Mouse (Mus musculus) cerebellum, adult 2 months (tissue): ENCODE measurements at regions not wholly inside any gene's neighbourhood (a gene's known extent, or its start where the extent isn't known, plus 50 kb on each side); places are given as distances from the start of the nearest gene placed in this dataset.
"Not testable (repeated sequence)": the region's sequence is repeated elsewhere in the genome, so short reads cannot be mapped to it uniquely, and the experiment has no call there.

Experiments
- DNase-seq, 2 experiments: peaks; one replicate each; pipeline ENCODE4 v3.0.0; 2021
- H3K27ac ChIP-seq: fragments of 200-500 bp; 2 replicates; pipeline ENCODE4 v1.5.1; 2012; ENCODE audit warnings: low read length, control low read depth, inconsistent platforms; ENCODE audit not compliant: insufficient read depth
- H3K27me3 ChIP-seq: fragments of 200-500 bp; 2 replicates; pipeline ENCODE4 v1.6.1; 2012; ENCODE audit warnings: inconsistent platforms, mild to moderate bottlenecking, low read length, moderate library complexity; ENCODE audit not compliant: control insufficient read depth, insufficient read depth
- H3K4me1 ChIP-seq: fragments of 200-500 bp; 2 replicates; pipeline ENCODE4 v1.6.1; 2011; ENCODE audit warnings: low read length; ENCODE audit not compliant: control insufficient read depth, insufficient read depth
- H3K4me3 ChIP-seq: fragments of 200-500 bp; replicated peaks from 2 replicates; pipeline ENCODE3; 2011; ENCODE audit warnings: mild to moderate bottlenecking, low read depth, low read length, control low read depth; ENCODE audit not compliant: insufficient read depth
- CTCF ChIP-seq: fragments of 200-500 bp; IDR thresholded peaks from 2 replicates; pipeline ENCODE4 v1.5.1; 2011; ENCODE audit warnings: low read depth, mild to moderate bottlenecking, control low read depth, low read length, moderate library complexity, borderline replicate concordance; ENCODE audit not compliant: insufficient read depth
- POLR2A ChIP-seq: fragments of 200-500 bp; IDR thresholded peaks from 2 replicates; pipeline ENCODE4 v1.6.1; 2011; ENCODE audit warnings: low read length, control low read depth, borderline replicate concordance; ENCODE audit not compliant: insufficient read depth
- WGBS: fragments of 180-500 bp; shearing (Covaris S2); methylation state at CpG from one replicate; pipeline ENCODE4 v1.1.7; 2018; 5-methylcytosine and 5-hydroxymethylcytosine counted together

GRCm38 (mm10) chr2:16811401-16812281 lies 455.5 kb downstream of the Plxdc2 start:
- H3K27ac ChIP-seq, H3K27me3 ChIP-seq, H3K4me3 ChIP-seq, H3K4me1 ChIP-seq, DNase-seq: not testable (repeated sequence)
- 70% methylated on average over 3 of the region's 3 CpGs for WGBS

DNA sequence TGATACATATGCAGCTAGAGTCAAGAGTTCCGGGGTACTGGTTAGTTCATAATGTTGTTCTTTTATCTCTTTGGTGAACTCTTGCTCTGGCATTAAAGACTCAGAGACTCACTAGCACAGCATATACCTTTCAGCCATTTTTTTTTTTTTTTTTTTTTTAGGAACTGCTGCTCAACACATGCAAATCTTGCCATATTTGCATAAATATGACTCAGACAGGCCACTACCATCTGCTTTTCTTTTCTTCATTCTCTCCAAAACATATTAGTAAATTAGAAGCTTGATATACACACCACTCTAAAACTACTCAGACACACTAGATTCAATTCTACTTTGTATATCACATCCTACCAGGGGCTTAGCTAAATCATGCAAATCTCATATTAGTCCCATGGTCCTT lies 464.3 kb downstream of the Plxdc2 start:
- 96% methylated on average over 1 of the region's 1 CpGs for WGBS
- no peaks in the 10 kb centered on the region for H3K27me3 ChIP-seq
- no peak for TF ChIP-seq POLR2A
- H3K4me3 ChIP-seq = no peak overlapping the region
- no peak overlapping the region for H3K27ac ChIP-seq
- DNase-seq = no peak
- H3K4me1 ChIP-seq = no peaks in the 10 kb centered on the region

GRCm38 (mm10) chr2:16824681-16825230 lies 468.7 kb downstream of the Plxdc2 start:
- DNase-seq = no peak
- Histone ChIP-seq H3K4me1 (no peaks in the 10 kb centered on the region), H3K4me3 (no peak overlapping the region), H3K27ac (no peak overlapping the region), H3K27me3 (no peaks in the 10 kb centered on the region)
- 87% methylated on average over 5 of the region's 5 CpGs for WGBS
- TF ChIP-seq POLR2A (no peak), CTCF (no peak)

GRCm38 (mm10) chr2:16827266-16827665 lies 471.2 kb downstream of the Plxdc2 start:
- DNase-seq = no peak
- H3K4me1 ChIP-seq = no peaks in the 10 kb centered on the region
- H3K4me3 ChIP-seq = no peak overlapping the region
- TF ChIP-seq POLR2A = no peak
- no peak for TF ChIP-seq CTCF
- WGBS = 55% methylated on average over 1 of the region's 1 CpGs
- no peak overlapping the region for H3K27ac ChIP-seq
- no peaks in the 10 kb centered on the region for H3K27me3 ChIP-seq

- H3K27me3 ChIP-seq = no peaks in the 10 kb centered on the region
- DNase-seq = no peak
- no peak overlapping the region for H3K27ac ChIP-seq
- whole genome bisulfite sequencing = 93% methylated on average over 4 of the region's 4 CpGs
- TF ChIP-seq CTCF (no peak), POLR2A (no peak)
- no peaks in the 10 kb centered on the region for H3K4me1 ChIP-seq
- H3K4me3 ChIP-seq = no peak overlapping the region
Observed at GRCm38 (mm10) chr2:16835960-16836359, 479.9 kb downstream of the Plxdc2 start.

GRCm38 (mm10) chr2:16838718-16839117 lies 482.6 kb downstream of the Plxdc2 start:
- no peak overlapping the region for H3K27ac ChIP-seq
- no peak overlapping the region for H3K4me3 ChIP-seq
- 84% methylated on average over 9 of the region's 9 CpGs for WGBS
- no peak for DNase-seq
- TF ChIP-seq POLR2A (no peak), CTCF (no peak)
- no peaks in the 10 kb centered on the region for H3K4me1 ChIP-seq
- H3K27me3 ChIP-seq = no peaks in the 10 kb centered on the region

DNA sequence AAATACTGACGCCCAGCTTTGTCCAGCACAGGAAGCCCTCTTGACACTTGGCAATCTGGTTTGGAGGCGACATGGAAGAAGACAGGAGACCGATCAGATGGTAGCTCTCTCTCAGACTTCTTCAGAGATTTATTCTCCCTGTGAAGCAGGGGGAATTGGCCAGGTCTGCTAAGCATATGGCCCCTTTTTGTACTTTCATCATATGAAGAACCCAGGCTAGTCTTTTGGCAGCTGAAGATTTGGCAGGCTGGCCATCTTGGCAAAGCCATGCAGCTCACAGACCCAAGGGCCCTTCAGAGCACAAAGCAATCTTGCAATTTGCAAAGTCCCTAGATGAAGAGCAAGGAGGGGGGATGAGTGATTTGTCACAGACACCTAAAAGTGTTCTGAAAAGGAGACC lies 493.8 kb downstream of the Plxdc2 start:
- Histone ChIP-seq H3K27me3 (no peaks in the 10 kb centered on the region), H3K4me3 (no peak overlapping the region), H3K27ac (no peak overlapping the region), H3K4me1 (peaks cover 3% of the 10 kb centered on the region; the same call in 1 of the 2 replicates)
- DNase-seq = peak; percentile 76 to 88
- 0% methylated on average over 3 of the region's 3 CpGs for WGBS
- TF ChIP-seq CTCF (no peak), POLR2A (no peak)

DNA sequence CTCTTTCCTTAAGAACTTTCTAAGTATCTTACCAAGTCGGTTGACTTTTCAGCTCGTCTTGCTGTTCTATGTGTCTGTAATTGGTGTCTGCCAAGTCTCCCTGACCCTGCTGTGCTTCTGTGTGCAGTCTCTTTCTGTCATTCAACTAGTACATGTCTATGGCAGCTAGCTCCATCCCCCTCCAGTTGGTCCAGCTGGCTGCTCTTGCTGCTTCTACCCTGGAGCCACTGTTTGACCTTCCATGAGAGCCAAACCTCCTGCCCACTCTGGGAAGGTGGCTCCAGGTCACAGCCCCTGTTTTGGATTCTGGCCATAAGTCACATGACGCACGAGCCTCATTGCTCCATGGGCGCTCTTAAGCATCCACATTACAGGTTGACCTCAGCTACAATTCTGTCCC lies 504.0 kb downstream of the Plxdc2 start:
- DNase-seq = peak in 1 of 2 experiments; percentile 16
- TF ChIP-seq CTCF (no peak), POLR2A (no peak)
- Histone ChIP-seq H3K4me3 (no peak overlapping the region), H3K27ac (no peak overlapping the region), H3K4me1 (peaks cover 3% of the 10 kb centered on the region; the same call in 1 of the 2 replicates), H3K27me3 (no peaks in the 10 kb centered on the region)
- WGBS = 22% methylated on average over 5 of the region's 5 CpGs
